Mouse (Mus musculus) hindbrain, embryonic 16.5 days (tissue): ENCODE results near the gene Naxd. TPM values are rescaled to one million over a fixed set of nuclear protein-coding genes. Genes with fewer than 3 reads are reported as not detected.
A peak's percentile ranks its signal among the peaks of the same experiment; 100 is the strongest.
"Not testable (repeated sequence)": the region's sequence is repeated elsewhere in the genome, so short reads cannot be mapped to it uniquely, and the experiment has no call there.

ENCODE experiments used
- ATAC-seq: fragments of 200-750 bp; cut with Nextera tagmentation; 2 replicates; pipeline ENCODE4 v1.8.0; 2017; ENCODE audit warnings: moderate TSS enrichment, moderate library complexity
- H3K27ac ChIP-seq: fragments of 300-500 bp; sonication (generic); 2 replicates; pipeline ENCODE4 v1.5.1; 2014; ENCODE audit warnings: low read depth, mild to moderate bottlenecking, control low read depth, low read length, moderate library complexity
- H3K27me3 ChIP-seq: fragments of 300-500 bp; sonication (generic); replicated peaks from 2 replicates; pipeline ENCODE4 v1.6.1; 2014; ENCODE audit warnings: low read length; ENCODE audit not compliant: control insufficient read depth, insufficient read depth
- H3K36me3 ChIP-seq: fragments of 300-500 bp; sonication (generic); 2 replicates; pipeline ENCODE4 v1.6.1; 2014; ENCODE audit warnings: mild to moderate bottlenecking, low read length, moderate library complexity, mixed read lengths; ENCODE audit not compliant: control insufficient read depth, insufficient read depth
- H3K4me1 ChIP-seq: fragments of 300-500 bp; sonication (generic); 2 replicates; pipeline ENCODE4 v1.6.1; 2014; ENCODE audit warnings: low read depth, low read length; ENCODE audit not compliant: control insufficient read depth, insufficient read depth
- H3K4me2 ChIP-seq: fragments of 300-500 bp; sonication (generic); 2 replicates; pipeline ENCODE4 v1.6.1; 2014; ENCODE audit warnings: mild to moderate bottlenecking, low read length, control low read depth, moderate library complexity
- H3K4me3 ChIP-seq: fragments of 300-500 bp; sonication (generic); 2 replicates; pipeline ENCODE4 v1.5.1; 2014; ENCODE audit warnings: mild to moderate bottlenecking, low read length, control low read depth, moderate library complexity
- H3K9ac ChIP-seq: fragments of 300-500 bp; sonication (generic); 2 replicates; pipeline ENCODE4 v1.6.1; 2014; ENCODE audit warnings: low read depth, mild to moderate bottlenecking, control low read depth, low read length, moderate library complexity
- H3K9me3 ChIP-seq: fragments of 300-500 bp; sonication (generic); 2 replicates; pipeline ENCODE4 v1.6.1; 2014; ENCODE audit warnings: mild to moderate bottlenecking, low read length, moderate library complexity; ENCODE audit not compliant: control insufficient read depth
- WGBS: fragments of 180-500 bp; shearing (Covaris S2); extraction: QIAGEN DNeasy Blood & Tissue Kit; methylation state at CpG from one replicate; pipeline ENCODE4 v1.1.7; 2014; 5-methylcytosine and 5-hydroxymethylcytosine counted together
- polyA plus RNA-seq: library from polyadenylated mRNA; unstranded; fragments of >200 nt; fragmentation: Nextera tagmentation; extraction: Ambion mirVana; gene quantifications from 2 replicates; pipeline ENCODE4 v1.2.1, GENCODE M21; 2015

The Naxd gene
- polyA plus RNA-seq, 1 experiment from 2014 or later, result 133 TPM

GRCm38 (mm10) chr8:11542031-11542430, 44.7 kb downstream of the Naxd start:
- Histone ChIP-seq H3K4me1 (no peaks in the 10 kb centered on the region), H3K9me3 (no peaks in the 10 kb centered on the region), H3K36me3 (peaks cover 21% of the 10 kb centered on the region), H3K4me3 (no peak overlapping the region), H3K27ac (no peak overlapping the region), H3K27me3 (no peaks in the 10 kb centered on the region), H3K4me2 (no peak overlapping the region), H3K9ac (no peak overlapping the region)
- WGBS, result 92% methylated on average over 12 of the region's 12 CpGs
- ATAC-seq, result no peak

DNA sequence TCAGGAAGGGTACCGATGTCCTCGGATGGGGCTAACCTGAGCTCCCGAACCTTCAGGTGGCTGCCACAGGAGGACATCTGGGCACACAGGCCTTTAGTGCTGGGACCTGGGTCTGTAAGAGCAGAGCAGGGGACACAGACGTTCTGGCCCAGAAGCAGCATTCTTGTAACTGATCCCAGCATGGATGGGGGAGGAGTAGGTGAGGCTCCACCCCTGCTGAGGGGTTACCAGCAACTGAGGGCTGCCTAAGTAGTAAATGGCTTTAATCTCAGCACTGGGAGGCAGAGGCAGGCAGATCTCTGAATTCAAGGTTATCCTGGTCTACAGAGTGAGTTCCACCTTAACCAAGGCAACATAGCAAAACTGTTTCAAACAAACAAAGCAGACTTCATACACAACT, 45.6 kb downstream of the Naxd start:
- ATAC-seq, result no peak
- H3K27me3 ChIP-seq, result no peaks in the 10 kb centered on the region
- H3K36me3 ChIP-seq, result peaks cover 17% of the 10 kb centered on the region
- 83% methylated on average over 4 of the region's 4 CpGs for WGBS
- no peak overlapping the region for H3K4me3 ChIP-seq
- no peaks in the 10 kb centered on the region for H3K9me3 ChIP-seq
- no peak overlapping the region for H3K4me2 ChIP-seq
- H3K27ac ChIP-seq, result no peak overlapping the region
- no peaks in the 10 kb centered on the region for H3K4me1 ChIP-seq
- no peak overlapping the region for H3K9ac ChIP-seq

- no peak for ATAC-seq
- Histone ChIP-seq H3K9me3 (no peaks in the 10 kb centered on the region), H3K27ac (no peak overlapping the region), H3K4me1 (no peaks in the 10 kb centered on the region), H3K27me3 (no peaks in the 10 kb centered on the region), H3K4me2 (no peak overlapping the region), H3K36me3 (peaks cover 17% of the 10 kb centered on the region), H3K9ac (no peak overlapping the region), H3K4me3 (no peak overlapping the region)
- 36% methylated on average over 3 of the region's 3 CpGs for WGBS
Measured at GRCm38 (mm10) chr8:11544386-11544785, 47.1 kb downstream of the Naxd start.

- ATAC-seq, result no peak
- no peak overlapping the region for H3K27ac ChIP-seq
Measured at GRCm38 (mm10) chr8:11547063-11547462, 49.8 kb downstream of the Naxd start.

GRCm38 (mm10) chr8:11549706-11550105, 52.4 kb downstream of the Naxd start:
- no peak for ATAC-seq
- peak overlapping the region; percentile 56 for H3K4me2 ChIP-seq
- H3K4me3 ChIP-seq, result peak overlapping the region; percentile 52
- H3K27me3 ChIP-seq, result no peaks in the 10 kb centered on the region
- peak overlapping the region; percentile 74; the same call in 1 of the 2 replicates for H3K9ac ChIP-seq
- 0 out of 2 replicates have a peak, but pooled peaks cover under 1% of the 10 kb centered on the region for H3K36me3 ChIP-seq
- WGBS, result 23% methylated on average over 7 of the region's 7 CpGs
- H3K27ac ChIP-seq, result peak overlapping the region; percentile 73
- no peaks in the 10 kb centered on the region for H3K9me3 ChIP-seq
- H3K4me1 ChIP-seq, result peaks cover 20% of the 10 kb centered on the region

More at GRCm38 (mm10) chr8:11547063-11547462, 49.8 kb downstream of the Naxd start:
- 61% methylated on average over 6 of the region's 6 CpGs for WGBS
- Histone ChIP-seq H3K9ac (no peak overlapping the region), H3K27me3 (no peaks in the 10 kb centered on the region), H3K4me1 (peaks cover 10% of the 10 kb centered on the region), H3K4me3 (no peak overlapping the region), H3K4me2 (no peak overlapping the region), H3K9me3 (no peaks in the 10 kb centered on the region), H3K36me3 (peaks cover 7% of the 10 kb centered on the region; the same call in 1 of the 2 replicates)

- WGBS, result under 1% methylated on average over 53 of the region's 53 CpGs
- ATAC-seq, result peak; percentile 67
- peak within 1 kb of the TSS; percentile 52 for H3K4me3 ChIP-seq
- H3K27ac ChIP-seq, result peak within 1 kb of the TSS; percentile 73
- H3K9ac ChIP-seq, result peak within 1 kb of the TSS; percentile 74
- no peaks in the 10 kb centered on the region for H3K27me3 ChIP-seq
- peak within 1 kb of the TSS; percentile 56 for H3K4me2 ChIP-seq
- H3K9me3 ChIP-seq, result no peaks in the 10 kb centered on the region
- no peaks in the 10 kb centered on the region for H3K36me3 ChIP-seq
- peaks cover 20% of the 10 kb centered on the region for H3K4me1 ChIP-seq
Measured at GRCm38 (mm10) chr8:11550281-11550948, 53.1 kb downstream of the Naxd start, which contains the start of gene Cars2. TSS of gene Cars2 (minus strand) at chr8:11550783.

GRCm38 (mm10) chr8:11551497-11551896, 54.2 kb downstream of the Naxd start:
- not testable (repeated sequence) for H3K27ac ChIP-seq, H3K36me3 ChIP-seq, ATAC-seq, H3K27me3 ChIP-seq, H3K9ac ChIP-seq, H3K4me3 ChIP-seq, H3K9me3 ChIP-seq, H3K4me2 ChIP-seq
- peaks cover 20% of the 10 kb centered on the region for H3K4me1 ChIP-seq
- WGBS, result 84% methylated on average over 4 of the region's 4 CpGs

DNA sequence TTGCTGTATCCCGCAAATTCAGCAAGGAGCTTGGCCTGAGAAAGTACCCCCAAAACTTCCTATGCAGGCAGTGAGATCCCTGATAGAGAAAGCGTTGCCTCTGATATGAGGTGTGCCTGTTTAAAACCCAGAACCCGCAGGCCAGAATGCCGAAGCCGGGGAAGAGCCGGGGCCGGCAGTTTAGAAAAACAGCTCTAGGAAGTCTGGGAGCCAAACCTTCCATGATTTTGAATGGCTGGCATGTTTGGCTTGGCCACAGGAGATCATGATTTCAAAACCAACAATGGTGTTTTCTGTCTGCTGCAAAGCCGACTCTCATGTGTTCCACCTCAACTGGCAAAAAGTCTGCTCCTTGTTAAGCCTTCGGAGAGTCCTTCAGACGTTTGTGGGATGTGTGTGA, 55.1 kb downstream of the Naxd start:
- no peak for ATAC-seq
- 88% methylated on average over 10 of the region's 10 CpGs for WGBS
- no peak overlapping the region for H3K27ac ChIP-seq
- no peaks in the 10 kb centered on the region for H3K9me3 ChIP-seq
- H3K9ac ChIP-seq, result no peak overlapping the region
- no peak overlapping the region for H3K4me2 ChIP-seq
- H3K27me3 ChIP-seq, result no peaks in the 10 kb centered on the region
- no peak overlapping the region for H3K4me3 ChIP-seq
- peaks cover 20% of the 10 kb centered on the region for H3K4me1 ChIP-seq
- H3K36me3 ChIP-seq, result no peaks in the 10 kb centered on the region

DNA sequence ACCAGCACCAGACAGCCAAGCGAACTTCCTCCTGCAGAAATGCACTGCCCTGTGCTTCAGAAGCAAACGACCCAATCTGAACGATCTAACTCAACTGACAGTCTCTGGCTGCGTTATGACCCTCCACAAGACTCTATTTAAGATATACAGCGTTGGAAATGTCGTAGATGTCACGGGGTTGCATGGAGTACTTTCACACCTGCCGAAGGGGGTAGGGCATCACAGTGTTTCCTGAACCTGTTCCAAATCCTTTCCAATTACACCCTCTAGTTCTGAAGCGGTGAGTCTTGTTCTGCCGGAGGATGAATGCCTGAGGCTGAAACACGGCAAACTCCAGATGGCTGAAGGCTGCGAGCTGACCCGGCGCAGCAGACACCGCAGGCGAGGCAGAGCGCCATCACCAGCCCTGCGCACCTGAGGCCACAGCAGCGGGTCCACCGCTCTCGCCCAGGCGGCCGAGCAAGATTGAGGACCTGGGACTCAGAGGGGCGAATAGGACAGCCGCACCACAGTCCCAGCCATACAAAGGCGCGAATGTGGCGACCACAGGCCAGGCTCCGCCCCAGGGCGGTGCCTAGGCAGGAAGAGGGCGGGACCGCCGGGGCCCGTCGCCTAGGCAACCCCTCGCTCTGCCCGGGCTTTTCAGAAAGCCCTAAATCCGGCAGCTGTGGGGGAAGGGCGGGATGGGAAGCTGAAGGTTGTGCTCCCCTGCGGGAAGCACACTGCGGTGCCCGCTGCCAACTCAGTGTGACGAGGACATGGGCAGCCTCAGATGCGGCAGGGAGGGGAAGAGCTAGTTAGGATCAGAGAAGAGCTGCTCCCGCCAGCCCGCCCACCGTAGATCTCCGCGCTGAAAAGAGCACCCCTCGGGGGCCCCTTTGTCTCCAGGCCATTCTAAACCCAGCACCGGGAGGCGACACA, 57.8 kb downstream of the Naxd start, which contains the start of gene Ing1:
TSS of gene Ing1 (plus strand) at position 773 of the 921 bp plus-strand sequence.
- Histone ChIP-seq H3K4me2 (peak within 1 kb of the TSS; percentile 71), H3K36me3 (no peaks in the 10 kb centered on the region), H3K9ac (peak within 1 kb of the TSS; percentile 81), H3K27ac (peak within 1 kb of the TSS; percentile 100), H3K9me3 (no peaks in the 10 kb centered on the region), H3K4me3 (peak within 1 kb of the TSS; percentile 86), H3K27me3 (no peaks in the 10 kb centered on the region), H3K4me1 (peaks cover 25% of the 10 kb centered on the region)
- ATAC-seq, result peak; percentile 80
- under 1% methylated on average over 52 of the region's 52 CpGs for WGBS
